Mouse (Mus musculus) kidney, embryonic 14.5 days (tissue): Measurements from ENCODE around the gene Usp7. TPM values are rescaled to one million over a fixed set of nuclear protein-coding genes. Genes with fewer than 3 reads are reported as not detected.
A peak's percentile ranks its signal among the peaks of the same experiment; 100 is the strongest.

Experiments
- ATAC-seq: fragments of 200-750 bp; cut with Nextera tagmentation; 2 replicates; pipeline ENCODE4 v1.8.0; 2017; ENCODE audit warnings: moderate number of reproducible peaks, mild to moderate bottlenecking, moderate TSS enrichment, moderate library complexity; ENCODE audit not compliant: low FRiP score, low TSS enrichment
- H3K27ac ChIP-seq: fragments of 300-500 bp; sonication (generic); 2 replicates; pipeline ENCODE4 v1.5.1; 2014; ENCODE audit warnings: low read depth, mild to moderate bottlenecking, low read length, moderate library complexity, mixed read lengths
- H3K27me3 ChIP-seq: fragments of 300-500 bp; sonication (generic); 2 replicates; pipeline ENCODE4 v1.6.1; 2014; ENCODE audit warnings: mild to moderate bottlenecking, low read length; ENCODE audit not compliant: control insufficient read depth, insufficient read depth
- H3K36me3 ChIP-seq: fragments of 300-500 bp; sonication (generic); 2 replicates; pipeline ENCODE4 v1.6.1; 2014; ENCODE audit warnings: low read length, mixed read lengths; ENCODE audit not compliant: control insufficient read depth, insufficient read depth
- H3K4me1 ChIP-seq: fragments of 300-500 bp; sonication (generic); 2 replicates; pipeline ENCODE4 v1.6.1; 2014; ENCODE audit warnings: low read length, mixed read lengths; ENCODE audit not compliant: control insufficient read depth, insufficient read depth
- H3K4me2 ChIP-seq: fragments of 300-500 bp; sonication (generic); replicated peaks from 2 replicates; pipeline ENCODE4 v1.6.1; 2014; ENCODE audit warnings: low read depth, mild to moderate bottlenecking, low read length
- H3K4me3 ChIP-seq: fragments of 300-500 bp; sonication (generic); 2 replicates; pipeline ENCODE4 v1.5.1; 2014; ENCODE audit warnings: mild to moderate bottlenecking, low read length
- H3K9ac ChIP-seq: fragments of 300-500 bp; sonication (generic); 2 replicates; pipeline ENCODE4 v1.6.1; 2014; ENCODE audit warnings: low read depth, mild to moderate bottlenecking, low read length, moderate library complexity
- H3K9me3 ChIP-seq: fragments of 300-500 bp; sonication (generic); 2 replicates; pipeline ENCODE4 v1.6.1; 2016; ENCODE audit warnings: low read length; ENCODE audit not compliant: control insufficient read depth
- WGBS: fragments of 180-500 bp; shearing (Covaris S2); extraction: QIAGEN DNeasy Blood & Tissue Kit; methylation state at CpG from one replicate; pipeline ENCODE4 v1.1.7; 2014; 5-methylcytosine and 5-hydroxymethylcytosine counted together
- polyA plus RNA-seq: library from polyadenylated mRNA; unstranded; fragments of >200 nt; fragmentation: Nextera tagmentation; extraction: Ambion mirVana; gene quantifications from 2 replicates; pipeline ENCODE4 v1.2.1, GENCODE M21; 2014

The Usp7 gene
- 46.2 and 61.4 TPM in 2 replicates for polyA plus RNA-seq

GRCm38 (mm10) chr16:8791949-8792557, at the start of gene Usp7:
TSS of gene Usp7 (minus strand) at chr16:8792308.
- ATAC-seq, result no peak
- Histone ChIP-seq H3K9ac (no peak within 1 kb of the TSS), H3K4me2 (no peak within 1 kb of the TSS), H3K27ac (no peak within 1 kb of the TSS), H3K27me3 (no peaks in the 10 kb centered on the region), H3K4me1 (no peaks in the 10 kb centered on the region), H3K36me3 (no peaks in the 10 kb centered on the region), H3K4me3 (no peak within 1 kb of the TSS), H3K9me3 (no peaks in the 10 kb centered on the region)
- 95% methylated on average over 20 of the region's 20 CpGs for WGBS

GRCm38 (mm10) chr16:8840557-8840956, 48.4 kb upstream of the Usp7 start:
- no peak for ATAC-seq
- Histone ChIP-seq H3K4me3 (no peak overlapping the region), H3K9ac (no peak overlapping the region), H3K36me3 (peaks cover 63% of the 10 kb centered on the region), H3K9me3 (no peaks in the 10 kb centered on the region), H3K4me1 (no peaks in the 10 kb centered on the region), H3K27me3 (no peaks in the 10 kb centered on the region), H3K27ac (no peak overlapping the region), H3K4me2 (no peak overlapping the region)
- 94% methylated on average over 3 of the region's 3 CpGs for WGBS

- Histone ChIP-seq H3K4me3 (no peak overlapping the region), H3K4me1 (0 out of 2 replicates have a peak, but pooled peaks cover 3% of the 10 kb centered on the region), H3K36me3 (peaks cover 69% of the 10 kb centered on the region), H3K9ac (no peak overlapping the region), H3K9me3 (no peaks in the 10 kb centered on the region), H3K27ac (no peak overlapping the region), H3K4me2 (no peak overlapping the region), H3K27me3 (no peaks in the 10 kb centered on the region)
- ATAC-seq, result no peak
Measured at GRCm38 (mm10) chr16:8838921-8839320, 46.8 kb upstream of the Usp7 start.

- 0 out of 2 replicates have a peak, but pooled peaks cover 3% of the 10 kb centered on the region for H3K4me1 ChIP-seq
- no peaks in the 10 kb centered on the region for H3K9me3 ChIP-seq
- ATAC-seq, result no peak
- WGBS, result 94% methylated on average over 1 of the region's 1 CpGs
- H3K4me2 ChIP-seq, result no peak overlapping the region
- H3K9ac ChIP-seq, result no peak overlapping the region
- no peak overlapping the region for H3K27ac ChIP-seq
- no peaks in the 10 kb centered on the region for H3K27me3 ChIP-seq
- no peak overlapping the region for H3K4me3 ChIP-seq
- peaks cover 67% of the 10 kb centered on the region; the same call in 1 of the 2 replicates for H3K36me3 ChIP-seq
Measured at GRCm38 (mm10) chr16:8837595-8837994, 45.5 kb upstream of the Usp7 start.

GRCm38 (mm10) chr16:8836876-8837275, 44.8 kb upstream of the Usp7 start:
- Histone ChIP-seq H3K27me3 (no peaks in the 10 kb centered on the region), H3K9ac (no peak overlapping the region), H3K4me2 (no peak overlapping the region), H3K36me3 (peaks cover 66% of the 10 kb centered on the region; the same call in 1 of the 2 replicates), H3K27ac (no peak overlapping the region), H3K4me3 (no peak overlapping the region), H3K9me3 (no peaks in the 10 kb centered on the region), H3K4me1 (peaks cover 5% of the 10 kb centered on the region; the same call in 1 of the 2 replicates)
- WGBS, result 97% methylated on average over 1 of the region's 1 CpGs
- no peak for ATAC-seq

GRCm38 (mm10) chr16:8831241-8831640, 39.1 kb upstream of the Usp7 start:
- no peak for ATAC-seq
- Histone ChIP-seq H3K27me3 (no peaks in the 10 kb centered on the region), H3K36me3 (peaks cover 23% of the 10 kb centered on the region; the same call in 1 of the 2 replicates), H3K4me1 (peaks cover 10% of the 10 kb centered on the region; the same call in 1 of the 2 replicates), H3K9ac (peak overlapping the region; percentile 99), H3K4me2 (peak overlapping the region; percentile 90), H3K4me3 (peak overlapping the region; percentile 100), H3K27ac (peak overlapping the region; percentile 95; the same call in 1 of the 2 replicates), H3K9me3 (no peaks in the 10 kb centered on the region)
- WGBS, result 2% methylated on average over 12 of the region's 12 CpGs

GRCm38 (mm10) chr16:8830431-8831211, 38.5 kb upstream of the Usp7 start:
- ATAC-seq, result peak; percentile 21
- H3K9me3 ChIP-seq, result no peaks in the 10 kb centered on the region
- H3K27me3 ChIP-seq, result no peaks in the 10 kb centered on the region
- peak overlapping the region; percentile 95 for H3K27ac ChIP-seq
- under 1% methylated on average over 73 of the region's 74 CpGs for WGBS
- peaks cover 10% of the 10 kb centered on the region; the same call in 1 of the 2 replicates for H3K4me1 ChIP-seq
- peak overlapping the region; percentile 99 for H3K9ac ChIP-seq
- peaks cover 23% of the 10 kb centered on the region; the same call in 1 of the 2 replicates for H3K36me3 ChIP-seq
- peak overlapping the region; percentile 100 for H3K4me3 ChIP-seq
- H3K4me2 ChIP-seq, result peak overlapping the region; percentile 90

- under 1% methylated on average over 80 of the region's 80 CpGs for WGBS
- H3K36me3 ChIP-seq, result peaks cover 18% of the 10 kb centered on the region; the same call in 1 of the 2 replicates
- H3K9ac ChIP-seq, result peak within 1 kb of the TSS; percentile 99
- H3K27ac ChIP-seq, result peak within 1 kb of the TSS; percentile 95
- H3K27me3 ChIP-seq, result no peaks in the 10 kb centered on the region
- ATAC-seq, result peak; percentile 97
- H3K4me1 ChIP-seq, result peaks cover 10% of the 10 kb centered on the region; the same call in 1 of the 2 replicates
- H3K9me3 ChIP-seq, result no peaks in the 10 kb centered on the region
- H3K4me3 ChIP-seq, result peak within 1 kb of the TSS; percentile 100
- H3K4me2 ChIP-seq, result peak within 1 kb of the TSS; percentile 91
Measured at GRCm38 (mm10) chr16:8829564-8830359, 37.7 kb upstream of the Usp7 start, which contains the start of gene 1810013L24Rik. TSS of gene 1810013L24Rik (plus strand) at chr16:8830100.
